Mouse (Mus musculus): ENCODE measurements around the gene Zfp346. TPM values are rescaled to one million over a fixed set of nuclear protein-coding genes. Genes with fewer than 3 reads are reported as not detected.

Zfp346 gene
- total RNA-seq, 1 experiment from 2014 or later: 44.7 TPM

DNA sequence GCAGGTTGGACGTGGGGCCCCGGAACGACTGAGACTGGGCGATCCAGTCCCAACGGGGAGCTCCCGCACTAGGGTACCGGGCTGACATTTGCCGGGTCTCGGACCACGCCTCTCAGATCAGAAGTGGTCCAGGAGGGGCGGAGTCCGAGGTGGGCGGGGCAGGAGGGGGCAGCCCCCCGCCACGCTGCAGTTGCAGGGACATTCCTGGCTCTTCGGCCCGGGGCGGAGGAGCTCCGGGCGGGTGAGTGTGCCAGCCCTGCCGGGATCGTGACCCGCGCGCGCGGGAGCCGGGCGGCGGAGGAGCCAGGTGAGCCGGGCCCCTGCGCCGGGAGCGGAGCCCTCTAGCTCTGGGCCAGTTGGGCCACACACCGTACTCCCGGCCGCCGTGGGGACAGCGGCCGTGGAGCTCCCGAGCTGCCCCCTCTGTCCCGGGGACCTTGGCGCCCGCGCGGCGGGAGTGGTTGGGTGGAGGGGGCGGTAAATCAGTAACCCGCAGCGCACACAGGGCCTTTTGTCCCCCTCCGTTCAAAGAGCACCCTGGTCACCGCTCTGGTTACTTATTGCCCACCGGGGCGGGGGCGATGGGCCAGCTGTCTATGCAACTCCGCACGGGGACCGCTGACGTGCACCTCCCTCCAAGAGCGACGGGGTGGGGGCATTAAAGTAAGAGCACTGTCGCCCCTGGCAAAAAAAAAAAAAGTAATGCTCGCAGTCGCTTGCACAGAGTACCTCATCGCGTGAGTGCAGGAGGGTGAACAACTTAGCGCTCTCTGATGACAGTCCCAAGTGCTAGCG is 47.7 kb downstream of the Zfp346 start, which contains the start of gene Fgfr4:
TSS of gene Fgfr4 (plus strand) at position 20 of the 795 bp plus-strand sequence.
- peak; percentile 85 for DNase-seq

DNA sequence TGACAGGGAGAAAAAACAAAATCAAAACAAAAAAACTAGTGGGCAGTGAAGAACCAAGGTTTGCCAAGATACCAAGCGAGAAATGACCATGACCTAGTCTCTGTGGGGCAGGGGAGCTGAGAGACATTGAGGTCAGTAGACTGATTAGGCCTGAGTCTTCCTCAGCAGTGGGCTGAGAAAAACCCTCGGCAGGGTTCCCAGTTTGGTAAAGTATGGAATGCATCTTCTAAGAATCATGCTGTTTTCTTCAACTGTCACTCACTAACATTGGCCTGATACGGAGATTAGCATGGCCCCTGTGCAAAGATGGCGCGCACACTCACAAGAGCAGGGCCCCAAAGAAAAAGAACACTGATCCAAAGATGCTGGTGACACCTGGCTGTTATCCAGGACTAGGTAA is 48.8 kb downstream of the Zfp346 start:
- DNase-seq: no peak

DNA sequence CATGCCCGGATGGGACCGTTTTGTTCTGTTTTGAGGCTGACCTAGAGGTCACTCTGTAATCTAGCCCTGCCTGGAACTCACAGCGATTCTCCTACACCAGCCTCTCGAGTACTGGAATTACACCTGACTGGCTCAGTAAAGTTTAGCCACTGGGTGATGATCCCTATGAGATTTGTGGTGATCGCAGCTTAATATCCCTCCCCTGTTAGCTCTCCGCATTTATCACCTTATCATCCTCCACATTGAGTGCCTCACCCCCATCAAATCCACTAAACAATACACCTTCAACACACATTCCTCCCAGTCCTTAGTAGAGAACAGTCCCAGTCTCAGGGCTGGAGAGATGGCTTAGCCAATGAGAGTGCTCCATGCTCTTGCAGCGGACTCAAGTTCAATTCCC is 57.3 kb downstream of the Zfp346 start:
- no peak for DNase-seq

DNA sequence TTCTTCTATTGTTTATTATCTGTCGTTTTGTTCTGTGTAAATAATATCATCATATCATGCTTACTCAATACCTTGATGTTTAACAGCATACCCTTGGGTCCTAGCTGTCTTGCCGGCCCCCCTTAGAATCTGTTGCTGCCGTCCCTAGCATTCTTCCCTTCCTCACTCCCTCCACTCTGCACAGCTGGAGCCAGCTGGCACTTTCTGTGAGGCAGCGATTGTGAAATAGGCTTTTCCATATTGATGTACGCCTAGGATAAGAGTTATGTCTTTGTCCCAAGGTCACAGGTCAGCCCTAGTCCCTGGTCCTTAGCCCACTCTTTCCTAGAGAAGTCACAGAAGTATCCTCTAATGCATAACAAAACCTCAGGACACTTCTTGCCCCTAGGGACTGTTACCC is 58.4 kb downstream of the Zfp346 start:
- DNase-seq: no peak

DNA sequence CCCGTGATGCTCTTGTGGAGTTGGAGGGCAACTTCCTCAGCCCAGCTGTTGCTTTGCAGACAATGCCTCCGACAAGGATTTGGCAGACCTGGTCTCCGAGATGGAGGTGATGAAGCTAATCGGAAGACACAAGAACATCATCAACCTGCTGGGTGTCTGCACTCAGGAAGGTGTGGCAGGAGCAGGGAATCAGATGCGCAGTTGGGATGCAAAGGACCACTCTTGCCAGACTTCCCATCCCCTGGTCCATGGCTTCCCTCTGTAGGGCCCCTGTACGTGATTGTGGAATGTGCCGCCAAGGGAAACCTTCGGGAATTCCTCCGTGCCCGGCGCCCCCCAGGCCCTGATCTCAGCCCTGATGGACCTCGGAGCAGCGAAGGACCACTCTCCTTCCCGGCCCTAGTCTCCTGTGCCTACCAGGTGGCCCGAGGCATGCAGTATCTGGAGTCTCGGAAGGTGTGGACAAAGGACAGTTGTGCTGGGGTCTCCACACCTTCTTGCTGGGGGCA is 60.8 kb downstream of the Zfp346 start:
- DNase-seq: no peak

DNA sequence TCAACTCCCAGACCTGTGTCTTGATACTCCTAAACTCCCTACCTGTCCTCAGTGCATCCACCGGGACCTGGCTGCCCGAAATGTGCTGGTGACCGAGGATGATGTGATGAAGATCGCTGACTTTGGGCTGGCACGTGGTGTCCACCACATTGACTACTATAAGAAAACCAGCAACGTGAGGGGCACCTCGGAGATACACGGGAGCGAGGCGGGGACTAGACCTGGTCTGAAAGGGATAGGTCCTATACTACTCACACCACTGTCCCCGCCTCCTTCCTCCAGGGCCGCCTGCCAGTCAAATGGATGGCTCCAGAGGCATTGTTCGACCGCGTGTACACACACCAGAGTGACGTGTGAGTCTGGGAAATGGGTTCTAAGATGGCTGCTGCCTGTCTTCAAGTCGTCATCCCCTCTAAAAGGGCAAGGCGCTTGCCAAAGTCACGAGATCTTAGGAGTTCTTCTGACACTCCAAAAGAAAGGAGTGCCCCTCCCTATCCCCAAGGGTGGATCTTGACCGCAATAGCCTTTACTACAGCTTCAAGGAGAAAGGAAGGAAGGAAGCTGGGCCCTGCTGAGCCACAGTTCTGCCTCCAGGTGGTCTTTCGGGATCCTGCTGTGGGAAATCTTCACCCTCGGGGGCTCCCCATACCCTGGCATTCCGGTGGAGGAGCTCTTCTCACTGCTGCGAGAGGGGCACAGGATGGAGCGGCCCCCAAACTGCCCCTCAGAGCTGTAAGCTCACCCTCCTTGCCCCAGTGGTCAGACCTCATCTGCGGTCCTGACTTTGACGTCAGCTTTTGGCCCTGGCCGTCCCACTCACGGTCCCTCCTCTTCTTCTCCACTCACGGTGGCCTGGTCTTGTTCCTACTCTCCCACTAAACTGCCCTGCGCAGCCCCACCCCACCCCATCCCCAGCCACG is 62.0 kb downstream of the Zfp346 start:
- no peak for DNase-seq

DNA sequence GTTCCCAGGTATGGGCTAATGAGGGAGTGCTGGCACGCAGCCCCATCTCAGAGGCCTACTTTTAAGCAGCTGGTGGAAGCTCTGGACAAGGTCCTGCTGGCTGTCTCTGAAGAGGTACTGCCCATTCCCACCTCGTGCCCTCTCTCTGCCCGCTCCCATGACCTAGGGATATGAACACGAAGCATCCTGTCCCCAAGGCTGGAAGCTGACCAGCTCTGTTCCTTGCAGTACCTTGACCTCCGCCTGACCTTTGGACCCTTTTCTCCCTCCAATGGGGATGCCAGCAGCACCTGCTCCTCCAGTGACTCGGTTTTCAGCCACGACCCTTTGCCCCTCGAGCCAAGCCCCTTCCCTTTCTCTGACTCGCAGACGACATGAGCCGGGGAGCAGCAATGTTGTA is 62.7 kb downstream of the Zfp346 start:
- no peak for DNase-seq

DNA sequence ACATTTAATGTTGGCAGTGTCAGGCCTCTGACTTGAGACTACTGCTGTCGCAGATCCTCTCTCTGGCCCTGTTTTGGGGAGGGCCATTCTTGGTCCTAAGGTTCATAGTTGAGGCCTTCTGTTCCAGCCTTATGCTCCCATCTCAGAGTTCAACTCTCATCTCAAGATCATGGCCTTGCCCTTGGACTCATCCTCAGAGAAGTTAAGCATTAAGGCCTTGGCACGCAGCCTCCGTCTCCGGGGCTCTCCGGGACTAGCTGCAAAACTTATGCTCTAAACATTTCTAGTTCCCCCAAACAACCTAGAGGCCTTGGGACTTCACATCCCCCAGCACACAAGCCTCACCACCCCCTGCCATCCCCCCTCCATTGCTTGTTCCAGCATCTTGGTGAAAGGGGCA is 63.1 kb downstream of the Zfp346 start:
- no peak for DNase-seq

DNA sequence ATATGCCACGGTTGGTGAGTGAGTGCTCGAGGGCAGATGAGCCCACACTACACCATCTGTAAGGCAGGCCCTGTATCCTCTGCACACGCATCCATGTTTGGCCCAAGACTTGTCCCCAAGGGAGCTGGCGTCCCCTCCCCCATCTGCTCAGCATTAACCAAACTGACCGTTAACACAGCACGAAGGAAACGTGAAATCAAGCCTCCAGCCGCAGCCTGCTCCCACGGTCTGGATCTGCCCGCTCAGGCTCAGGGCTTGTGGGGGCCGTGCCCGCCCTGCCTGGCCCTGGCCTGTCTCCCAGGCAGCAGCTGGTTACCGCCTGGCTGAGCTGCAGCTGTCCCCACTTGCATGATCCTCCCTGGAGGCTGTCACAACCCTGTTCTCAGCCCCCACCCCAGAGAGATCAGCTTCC is 63.9 kb downstream of the Zfp346 start:
- DNase-seq: peak; percentile 67

DNA sequence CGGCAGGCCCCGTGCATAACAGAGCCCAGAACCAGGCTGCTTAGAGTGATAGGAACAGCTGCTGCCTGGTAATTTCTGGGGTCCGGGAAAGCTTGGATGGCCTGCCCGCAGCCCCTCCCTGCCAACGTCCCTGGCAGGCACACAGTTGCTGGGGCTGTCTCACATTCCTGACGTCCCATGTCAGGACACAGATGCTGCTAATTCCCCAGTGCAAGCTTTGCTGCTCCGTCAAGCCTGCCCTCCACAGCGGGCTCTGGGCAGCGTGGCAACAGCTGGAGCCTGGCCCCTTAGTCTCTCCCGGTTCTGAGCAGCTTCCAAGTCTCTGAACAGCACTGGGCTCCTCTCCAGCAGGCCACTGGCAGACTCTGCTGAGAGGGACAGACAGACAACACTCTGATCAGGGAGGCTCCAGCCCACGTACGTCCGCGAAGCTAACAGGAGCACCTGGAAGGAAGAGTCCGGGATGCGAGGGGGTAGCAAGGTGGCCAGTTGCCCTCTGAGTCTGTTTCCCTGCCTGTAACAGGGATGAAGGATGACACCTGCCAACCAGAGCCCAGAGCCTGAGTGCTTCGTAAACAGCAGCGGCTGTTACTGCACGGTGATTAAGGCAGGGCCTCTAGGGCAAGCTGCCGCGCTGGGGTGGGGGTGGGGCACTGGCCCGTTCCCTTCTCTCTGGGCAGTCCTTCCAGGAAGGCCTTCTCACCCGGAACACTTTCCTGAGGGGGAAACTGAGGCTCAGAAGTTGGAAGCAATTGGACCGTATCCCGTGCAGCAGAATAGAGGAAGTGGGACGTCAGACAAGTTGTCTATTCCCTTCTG is 66.6 kb downstream of the Zfp346 start:
- peak; percentile 81 for DNase-seq

DNA sequence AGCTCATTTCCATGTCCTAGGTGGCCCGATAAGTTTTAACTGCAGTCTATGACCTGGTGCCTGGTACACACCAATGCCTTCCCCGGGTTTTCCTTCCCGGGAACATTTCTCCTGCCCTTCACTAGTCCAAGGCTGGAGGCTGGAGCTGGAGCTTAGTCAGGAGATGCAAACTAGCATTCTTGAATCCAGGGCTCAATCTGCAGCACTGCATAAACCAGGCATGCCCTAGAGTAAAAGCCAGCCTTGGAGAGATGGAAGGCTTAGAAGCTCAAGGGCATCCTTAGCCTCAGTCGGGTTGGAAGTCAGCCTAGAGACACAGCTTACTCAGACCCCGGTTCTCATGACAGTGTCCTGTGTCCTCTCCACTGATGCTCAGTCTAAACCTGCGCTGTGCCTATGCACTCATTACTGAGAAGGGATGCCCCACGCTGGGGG is 67.2 kb downstream of the Zfp346 start:
- peak; percentile 62 for DNase-seq

DNA sequence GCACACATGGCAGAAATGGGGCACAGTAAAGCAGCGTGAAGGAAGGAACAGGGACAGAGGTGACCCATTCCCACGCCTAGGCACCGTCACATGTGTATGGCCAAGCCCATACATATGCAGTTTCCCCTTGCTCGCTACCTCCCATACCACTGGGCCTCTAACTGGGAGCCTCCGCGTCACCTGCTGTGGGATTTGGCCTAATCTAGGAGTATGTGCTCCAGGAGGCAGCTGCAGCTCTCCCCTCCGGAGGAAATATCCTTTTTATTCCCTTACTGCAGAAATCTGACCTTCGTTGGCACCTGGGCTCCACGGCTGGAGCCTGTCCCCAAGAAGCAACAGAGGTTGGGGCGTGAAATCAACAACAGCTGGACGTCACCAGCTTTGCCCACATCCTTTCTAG is 69.2 kb downstream of the Zfp346 start:
- no peak for DNase-seq

DNA sequence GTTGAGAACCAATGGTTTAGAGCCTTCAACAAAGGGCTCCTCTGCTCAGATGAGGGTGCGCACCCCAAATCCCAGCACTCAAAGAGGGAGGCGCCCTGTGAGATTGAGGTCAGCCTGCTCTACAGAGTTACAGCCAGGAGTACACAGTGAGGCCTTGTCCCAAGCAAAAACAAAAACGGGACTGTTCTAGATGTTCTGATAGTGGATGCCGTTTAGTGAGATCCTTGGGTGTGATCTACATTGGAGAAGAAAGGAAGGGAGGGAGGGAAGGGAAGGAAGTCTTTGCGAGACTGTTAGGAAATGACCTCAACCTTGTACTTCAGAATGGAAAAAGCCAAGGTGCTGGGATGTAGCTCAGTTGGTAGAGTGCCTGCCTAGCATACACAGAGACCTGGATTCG is 71.2 kb downstream of the Zfp346 start:
- DNase-seq: no peak

DNA sequence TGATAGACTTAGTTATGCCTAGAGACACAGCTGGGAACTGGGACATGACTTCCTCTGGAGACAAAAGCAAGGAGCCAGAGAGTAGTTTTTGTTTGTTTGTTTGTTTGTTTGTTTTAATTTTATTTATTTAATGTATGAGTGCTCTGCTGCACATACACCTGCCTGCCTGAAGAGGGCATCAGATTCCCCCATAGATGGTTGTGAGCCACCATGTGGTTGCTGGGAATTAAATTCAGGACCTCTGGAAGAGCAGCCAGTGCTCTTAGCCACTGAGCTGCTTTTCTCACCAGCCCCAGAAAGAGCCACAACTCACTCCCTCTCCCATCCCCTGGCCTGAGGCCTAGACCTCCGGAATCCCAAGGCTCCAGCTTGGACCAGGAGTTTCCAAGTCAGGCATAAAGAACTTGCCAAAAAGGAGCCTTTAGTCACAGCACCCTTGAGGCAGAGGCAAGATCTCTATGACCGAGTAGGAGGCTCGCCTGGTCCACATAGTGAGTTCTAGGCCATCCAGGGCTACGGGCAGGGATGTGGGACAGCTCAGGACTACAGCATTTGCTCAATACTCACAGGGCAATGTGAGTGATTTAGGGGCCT is 72.9 kb downstream of the Zfp346 start:
- peak; percentile 67 for DNase-seq

DNA sequence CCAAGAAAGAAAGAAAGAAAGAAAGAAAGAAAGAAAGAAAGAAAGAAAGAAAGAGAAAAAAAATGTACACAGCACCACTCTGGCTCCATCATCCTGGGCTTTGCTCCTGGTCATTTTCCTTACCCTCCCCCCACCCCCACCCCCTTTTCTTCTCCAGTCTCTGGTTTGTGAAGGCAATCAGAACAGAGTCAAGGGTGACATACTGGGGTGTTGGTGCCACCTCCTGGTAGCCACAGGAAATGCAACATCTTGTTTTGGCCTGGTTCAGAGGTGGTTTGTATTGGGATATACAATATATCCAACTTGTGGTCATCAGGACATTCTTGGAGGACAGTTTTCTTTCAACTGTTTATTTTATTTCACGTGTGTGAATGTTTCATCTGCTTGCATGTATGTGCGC is 73.4 kb downstream of the Zfp346 start:
- DNase-seq: peak; percentile 79

DNA sequence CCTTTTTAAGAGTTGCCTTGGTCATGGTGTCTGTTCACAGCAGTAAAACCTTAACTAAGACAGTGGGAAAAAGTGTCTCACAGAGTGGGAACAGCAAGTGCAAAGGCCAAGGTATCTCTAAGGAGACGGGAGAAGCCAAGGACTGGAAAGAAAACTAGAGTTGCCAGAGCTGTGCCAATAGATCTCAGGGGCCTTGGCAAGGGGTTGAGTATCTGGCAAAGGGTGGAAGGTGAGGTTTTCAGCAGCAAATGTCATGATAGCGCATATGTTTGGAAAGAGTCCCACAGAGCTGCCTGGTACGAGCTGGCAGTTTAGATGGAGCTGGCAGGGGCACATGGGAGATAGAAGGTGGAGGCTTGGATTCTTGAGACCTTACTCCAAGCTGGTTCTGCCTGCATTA is 74.5 kb downstream of the Zfp346 start:
- DNase-seq: peak; percentile 35

DNA sequence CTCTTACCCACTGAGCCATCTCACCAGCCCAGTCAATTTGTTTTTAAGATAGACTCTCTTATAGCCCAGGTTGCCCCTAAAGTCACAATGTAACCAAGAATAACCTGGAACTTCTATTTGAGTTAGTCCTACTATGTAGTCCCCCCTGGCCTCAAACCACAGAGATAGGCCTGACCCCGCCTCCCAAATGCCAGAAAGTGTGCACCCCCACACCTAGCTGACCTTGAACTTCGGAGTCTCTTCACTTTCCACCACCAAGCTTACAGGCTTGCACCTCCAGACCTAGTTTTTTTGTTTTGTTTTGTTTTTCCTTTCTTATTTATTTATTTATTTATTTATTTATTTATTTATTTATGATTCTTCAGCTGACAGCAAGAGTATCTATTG is 76.7 kb downstream of the Zfp346 start:
- DNase-seq: no peak

DNA sequence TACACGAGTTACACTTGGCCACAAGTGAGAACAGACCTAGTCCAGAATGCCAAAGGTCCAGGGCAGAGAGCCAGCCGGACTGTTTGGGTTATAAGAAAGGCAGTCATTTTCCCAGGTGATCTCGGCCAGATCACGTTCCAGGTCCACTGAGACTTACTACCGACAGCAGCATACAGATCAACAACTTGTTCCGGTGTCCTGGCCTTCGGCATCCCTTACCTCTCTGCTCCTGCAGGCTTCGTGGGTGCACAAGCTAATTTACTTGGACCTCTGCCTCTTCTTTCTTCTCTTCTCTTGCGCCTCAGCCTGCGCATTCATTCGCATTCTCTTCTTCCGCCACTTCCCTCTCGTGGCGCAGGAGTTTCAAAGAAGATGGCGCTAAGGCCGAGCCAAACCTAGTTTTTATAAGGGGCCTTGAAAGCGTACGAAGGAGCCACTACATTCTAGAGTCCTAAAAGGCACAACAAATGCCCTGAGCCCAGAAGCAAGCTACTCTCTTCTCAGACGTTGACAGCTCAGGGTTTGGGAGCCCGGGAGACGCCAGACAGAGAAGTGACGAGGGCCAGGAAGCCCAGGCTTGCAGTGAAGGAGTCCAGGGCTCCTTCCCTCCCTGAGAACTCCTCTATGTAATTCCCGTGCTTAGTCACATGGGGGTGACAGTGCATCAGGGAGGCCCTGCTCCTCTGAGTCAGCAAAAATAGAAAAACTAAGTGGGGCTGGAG is 77.2 kb downstream of the Zfp346 start:
- DNase-seq: peak; percentile 88

DNA sequence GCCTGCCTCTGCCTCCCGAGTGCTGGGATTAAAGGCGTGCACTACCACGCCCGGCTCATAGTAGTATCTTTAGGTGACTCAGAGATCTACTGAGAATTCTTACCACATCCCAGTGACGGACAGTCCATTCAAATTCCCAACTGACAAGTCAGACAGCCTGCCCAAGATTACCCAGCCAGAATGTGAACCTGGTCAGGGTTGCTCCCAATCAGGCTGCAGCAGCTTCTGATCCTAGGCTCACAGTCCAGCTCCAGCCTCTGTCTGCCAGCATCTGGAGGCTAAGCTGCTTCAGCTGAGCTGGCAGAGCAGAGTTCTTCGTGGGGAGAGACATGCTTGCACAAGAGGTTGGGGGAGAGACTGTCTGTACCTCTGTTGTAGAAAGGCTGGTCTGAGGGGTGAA is 78.3 kb downstream of the Zfp346 start:
- peak; percentile 67 for DNase-seq
